Mouse (Mus musculus): ENCODE measurements around the gene Hecw2. TPM values are rescaled to one million over a fixed set of nuclear protein-coding genes. Genes with fewer than 3 reads are reported as not detected.

Gene Hecw2
- polyA plus RNA-seq, 2 experiments, result 0.17 to 0.26 TPM

DNA sequence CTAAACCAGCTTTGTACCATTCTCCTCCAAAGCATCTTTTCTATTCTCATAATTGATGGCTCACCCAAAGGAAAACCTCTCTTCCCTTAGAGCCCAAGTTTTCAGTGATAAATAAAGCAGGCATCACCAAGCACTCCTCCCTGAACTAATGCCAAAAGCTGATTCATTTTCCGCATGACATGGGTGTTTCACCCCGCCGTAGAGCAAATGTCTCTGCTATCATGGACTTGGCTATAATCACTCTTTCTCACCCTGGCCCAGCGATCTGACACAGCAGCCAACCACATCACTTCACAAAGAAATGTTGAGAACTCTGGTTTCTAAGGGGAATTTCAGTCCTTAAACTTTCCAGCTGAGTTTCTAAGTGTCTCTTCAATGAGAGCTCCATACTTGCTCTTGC is 7.4 kb downstream of the Hecw2 start:
- ATAC-seq (ENCODE audit: insufficient read depth), result no peak
- Histone ChIP-seq H3K4me1 (replicated peaks; ENCODE audit: control insufficient read depth in 2 of 2, insufficient read depth in 2 of 2, low read length in 1 of 2) (no peaks in the 10 kb centered on the region), H3K9ac (replicated peaks) (no peak overlapping the region), H3K27me3 (ENCODE audit: control insufficient read depth, insufficient read depth, low read length) (peaks cover 5% of the 10 kb centered on the region; the same call in 1 of the 2 replicates), H3K4me3 (ENCODE audit: insufficient read depth in 1 of 2, low read depth in 2 of 2, low read length in 2 of 2) (no peak overlapping the region), H3K9me3 (ENCODE audit: control insufficient read depth, low read length) (no peaks in the 10 kb centered on the region), H3K27ac (no peak overlapping the region), H3K36me3 (replicated peaks; ENCODE audit: control insufficient read depth, insufficient read depth, low read depth) (no peaks in the 10 kb centered on the region), H3K4me2 (ENCODE audit: low read depth) (no peak overlapping the region)
- TF ChIP-seq CTCF (IDR thresholded peaks at IDR 0.05; ENCODE audit: low read depth) (no peak), EP300 (IDR thresholded peaks at IDR 0.05; ENCODE audit: low read depth) (no peak)
- DNase-seq (ENCODE audit: low read depth in 3 of 3, low spot score in 3 of 3), result no peak
- 61% methylated on average over 4 of the region's 4 CpGs for WGBS (ENCODE audit: insufficient replicate concordance)

DNA sequence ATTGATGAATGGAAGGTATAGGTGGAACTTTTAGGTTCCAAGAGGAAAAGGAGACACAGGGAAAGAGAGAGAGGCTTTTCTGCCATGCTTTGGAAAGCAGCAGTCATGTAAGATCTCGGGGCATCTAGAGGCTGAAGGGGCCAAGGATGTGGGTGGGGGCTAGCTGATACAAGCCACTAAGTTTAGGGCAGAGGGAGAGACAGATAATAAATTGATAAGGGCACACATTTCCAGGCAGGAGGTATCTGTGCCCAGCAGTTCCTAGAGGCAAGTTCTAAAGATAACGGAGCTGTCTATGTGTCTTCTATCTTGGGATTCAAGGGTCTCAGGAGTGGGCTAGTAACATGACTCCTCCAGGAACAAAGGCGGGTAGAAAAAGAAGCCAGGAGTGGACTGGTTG is 8.6 kb downstream of the Hecw2 start:
- no peaks in the 10 kb centered on the region for H3K9me3 ChIP-seq (ENCODE audit: control insufficient read depth, low read length)
- no peak overlapping the region for H3K4me2 ChIP-seq (ENCODE audit: low read depth)
- no peaks in the 10 kb centered on the region for H3K27me3 ChIP-seq (ENCODE audit: control insufficient read depth, insufficient read depth, low read length)
- H3K4me1 ChIP-seq (replicated peaks; ENCODE audit: control insufficient read depth in 2 of 2, insufficient read depth in 2 of 2, low read length in 1 of 2), result no peaks in the 10 kb centered on the region
- ATAC-seq (ENCODE audit: insufficient read depth), result no peak
- no peak for TF ChIP-seq CTCF (IDR thresholded peaks at IDR 0.05; ENCODE audit: low read depth)
- no peak for TF ChIP-seq EP300 (IDR thresholded peaks at IDR 0.05; ENCODE audit: low read depth)
- 17% methylated on average over 3 of the region's 3 CpGs for WGBS (ENCODE audit: insufficient replicate concordance)
- no peaks in the 10 kb centered on the region for H3K36me3 ChIP-seq (replicated peaks; ENCODE audit: control insufficient read depth, insufficient read depth, low read depth)
- no peak for DNase-seq (ENCODE audit: low read depth in 3 of 3, low spot score in 3 of 3)
- no peak overlapping the region for H3K27ac ChIP-seq
- H3K9ac ChIP-seq (replicated peaks), result no peak overlapping the region
- no peak overlapping the region for H3K4me3 ChIP-seq (ENCODE audit: insufficient read depth in 1 of 2, low read depth in 2 of 2, low read length in 2 of 2)

DNA sequence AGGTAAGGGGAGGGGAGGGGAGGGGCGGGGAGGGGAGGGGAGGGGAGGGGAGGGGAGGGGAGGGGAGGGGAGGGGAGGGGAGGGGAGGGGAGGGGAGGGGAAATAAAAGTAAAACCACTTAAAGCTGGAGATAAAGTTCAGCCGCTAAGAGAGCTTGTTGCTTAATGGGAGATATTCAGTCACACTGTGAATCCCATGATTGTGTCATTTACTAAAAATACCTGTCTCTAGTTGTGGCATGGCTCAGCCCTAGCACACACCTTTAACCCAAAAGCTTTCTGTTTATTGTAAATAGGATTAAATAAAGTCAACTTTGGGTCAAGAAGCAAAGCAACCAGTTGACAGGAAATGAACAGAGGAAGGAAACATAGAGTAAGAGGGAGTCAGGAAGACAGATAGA is 14.3 kb downstream of the Hecw2 start:
- Histone ChIP-seq H3K4me3 (ENCODE audit: insufficient read depth in 1 of 2, low read depth in 2 of 2, low read length in 2 of 2) (no peak overlapping the region), H3K27me3 (ENCODE audit: control insufficient read depth, insufficient read depth, low read length) (no peaks in the 10 kb centered on the region), H3K4me1 (replicated peaks; ENCODE audit: control insufficient read depth in 2 of 2, insufficient read depth in 2 of 2, low read length in 1 of 2) (no peaks in the 10 kb centered on the region), H3K9ac (replicated peaks) (no peak overlapping the region), H3K27ac (no peak overlapping the region), H3K9me3 (ENCODE audit: control insufficient read depth, low read length) (no peaks in the 10 kb centered on the region), H3K4me2 (ENCODE audit: low read depth) (no peak overlapping the region), H3K36me3 (replicated peaks; ENCODE audit: control insufficient read depth, insufficient read depth, low read depth) (no peaks in the 10 kb centered on the region)
- no peak for ATAC-seq (ENCODE audit: insufficient read depth)
- DNase-seq (ENCODE audit: low read depth in 3 of 3, low spot score in 3 of 3), result no peak
- 9% methylated on average over 1 of the region's 2 CpGs for WGBS (ENCODE audit: insufficient replicate concordance)
- TF ChIP-seq EP300 (IDR thresholded peaks at IDR 0.05; ENCODE audit: low read depth) (no peak), CTCF (IDR thresholded peaks at IDR 0.05; ENCODE audit: low read depth) (no peak)

DNA sequence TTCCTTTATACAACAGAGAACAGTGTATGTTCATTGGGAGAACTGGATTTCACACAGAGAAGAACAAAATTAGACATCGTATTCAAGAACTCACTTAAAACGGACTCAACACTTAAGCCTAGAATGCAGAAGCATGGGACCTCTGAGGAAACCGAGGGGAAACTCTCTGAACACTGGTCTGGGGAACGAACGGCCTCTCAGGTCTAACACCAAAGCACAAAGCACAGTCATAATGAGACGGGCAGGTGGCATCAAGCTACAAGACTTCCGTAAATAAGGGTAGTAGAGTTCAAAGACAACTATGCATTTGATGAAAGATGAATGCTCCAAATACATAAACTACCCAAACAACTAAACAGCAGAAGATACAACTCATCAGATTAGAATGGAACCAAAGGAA is 15.8 kb downstream of the Hecw2 start:
- Histone ChIP-seq H3K27me3 (ENCODE audit: control insufficient read depth, insufficient read depth, low read length) (no peaks in the 10 kb centered on the region), H3K9me3 (ENCODE audit: control insufficient read depth, low read length) (no peaks in the 10 kb centered on the region), H3K27ac (no peak overlapping the region), H3K36me3 (replicated peaks; ENCODE audit: control insufficient read depth, insufficient read depth, low read depth) (no peaks in the 10 kb centered on the region), H3K4me2 (ENCODE audit: low read depth) (no peak overlapping the region), H3K9ac (replicated peaks) (no peak overlapping the region), H3K4me3 (ENCODE audit: insufficient read depth in 1 of 2, low read depth in 2 of 2, low read length in 2 of 2) (no peak overlapping the region), H3K4me1 (replicated peaks; ENCODE audit: control insufficient read depth in 2 of 2, insufficient read depth in 2 of 2, low read length in 1 of 2) (no peaks in the 10 kb centered on the region)
- DNase-seq (ENCODE audit: low read depth in 3 of 3, low spot score in 3 of 3) (no peak), ATAC-seq (ENCODE audit: insufficient read depth) (no peak)
- 77% methylated on average over 7 of the region's 7 CpGs for WGBS (ENCODE audit: insufficient replicate concordance)
- TF ChIP-seq CTCF (IDR thresholded peaks at IDR 0.05; ENCODE audit: low read depth), result no peak
- no peak for TF ChIP-seq EP300 (IDR thresholded peaks at IDR 0.05; ENCODE audit: low read depth)

DNA sequence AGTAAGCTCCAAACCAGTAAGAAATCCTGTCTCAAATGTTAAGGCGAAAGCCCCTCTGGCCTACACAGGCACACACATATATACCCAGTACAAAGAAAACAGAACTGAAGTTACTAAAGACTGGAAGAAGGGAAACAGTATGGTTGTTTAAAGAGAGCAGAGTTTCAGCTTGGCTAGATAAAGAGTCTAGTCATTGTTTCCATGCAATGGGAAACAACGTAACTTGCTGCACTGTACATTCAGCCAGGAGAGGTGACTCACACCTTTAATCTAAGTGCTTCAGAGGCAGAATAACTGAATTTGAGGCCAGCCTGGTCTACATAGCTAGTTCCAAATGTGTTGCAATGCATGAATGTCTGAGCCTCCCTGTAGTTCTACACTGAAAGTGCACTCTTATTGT is 18.4 kb downstream of the Hecw2 start:
- 75% methylated on average over 2 of the region's 2 CpGs for WGBS (ENCODE audit: insufficient replicate concordance)
- H3K4me1 ChIP-seq (replicated peaks; ENCODE audit: control insufficient read depth in 2 of 2, insufficient read depth in 2 of 2, low read length in 1 of 2), result no peaks in the 10 kb centered on the region
- no peak overlapping the region for H3K4me3 ChIP-seq (ENCODE audit: insufficient read depth in 1 of 2, low read depth in 2 of 2, low read length in 2 of 2)
- no peak overlapping the region for H3K27ac ChIP-seq
- DNase-seq (ENCODE audit: low read depth in 3 of 3, low spot score in 3 of 3), result no peak
- H3K4me2 ChIP-seq (ENCODE audit: low read depth), result no peak overlapping the region
- H3K27me3 ChIP-seq (ENCODE audit: control insufficient read depth, insufficient read depth, low read length), result no peaks in the 10 kb centered on the region
- no peak for TF ChIP-seq EP300 (IDR thresholded peaks at IDR 0.05; ENCODE audit: low read depth)
- TF ChIP-seq CTCF (IDR thresholded peaks at IDR 0.05; ENCODE audit: low read depth), result no peak
- H3K36me3 ChIP-seq (replicated peaks; ENCODE audit: control insufficient read depth, insufficient read depth, low read depth), result no peaks in the 10 kb centered on the region
- ATAC-seq (ENCODE audit: insufficient read depth), result no peak
- no peaks in the 10 kb centered on the region for H3K9me3 ChIP-seq (ENCODE audit: control insufficient read depth, low read length)
- H3K9ac ChIP-seq (replicated peaks), result no peak overlapping the region

All from liver, embryonic 14.5 days (tissue).